Mouse (Mus musculus): ENCODE data around the gene Pip5kl1.

Pip5kl1 gene

DNA sequence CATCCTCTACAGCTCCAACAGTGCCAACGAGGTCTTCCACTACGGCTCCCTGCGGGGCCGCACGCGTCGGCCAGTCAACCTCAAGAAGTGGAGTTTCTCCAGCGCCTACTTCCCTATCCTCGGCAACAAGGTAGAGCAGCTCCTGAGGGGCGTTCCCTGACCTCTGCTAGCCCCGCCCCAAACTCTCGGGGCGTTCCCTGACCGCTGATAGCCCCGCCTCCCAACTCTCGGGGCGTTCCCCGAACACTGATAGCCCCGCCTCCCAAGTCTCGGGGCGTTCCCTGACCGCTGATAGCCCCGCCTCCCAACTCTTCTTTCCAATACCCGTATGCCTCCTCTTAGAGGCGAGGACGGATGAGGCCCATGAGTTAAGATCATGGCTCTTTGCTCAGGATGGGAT, 37.7 kb downstream of the Pip5kl1 start:
- no peak for DNase-seq (ENCODE audit: low spot score)

DNA sequence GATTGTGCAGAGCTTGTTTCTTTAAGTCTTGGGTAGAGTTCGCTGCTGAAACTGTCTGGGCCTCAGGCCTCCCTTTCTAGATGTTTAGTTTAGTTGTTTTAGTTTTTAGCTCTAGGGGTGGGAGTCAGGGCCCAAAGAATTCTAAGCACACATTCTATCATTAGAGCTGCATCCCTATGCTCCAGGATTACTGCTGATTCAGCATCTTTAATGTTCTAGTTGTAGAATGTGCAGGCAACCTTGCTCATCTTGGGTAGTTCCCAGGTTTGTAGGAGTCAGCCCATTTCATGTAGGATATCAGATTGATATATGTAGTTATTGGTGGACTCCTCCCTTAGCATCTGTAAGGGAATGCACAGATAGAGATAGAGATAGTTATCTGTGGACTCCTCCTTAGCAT, 42.5 kb downstream of the Pip5kl1 start:
- DNase-seq (ENCODE audit: low spot score) = no peak

DNA sequence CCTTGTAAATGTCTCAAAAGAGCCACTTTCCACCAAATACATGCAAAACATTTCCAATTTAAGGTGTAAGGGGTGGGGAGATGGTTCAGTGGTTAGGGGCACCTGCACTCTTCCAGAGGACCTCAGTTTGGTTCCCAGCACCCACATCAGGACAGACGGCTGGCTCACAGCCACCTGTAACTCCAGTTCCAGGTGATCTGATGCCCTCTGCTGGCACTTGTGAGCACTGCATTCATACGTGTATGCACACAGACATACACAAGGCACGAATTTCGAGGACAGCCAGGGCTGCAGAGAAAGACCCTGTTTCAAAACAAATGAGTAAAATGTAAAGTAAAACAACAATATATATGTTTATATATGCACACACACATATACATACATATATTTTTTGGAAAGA, 43.0 kb downstream of the Pip5kl1 start:
- no peak for DNase-seq (ENCODE audit: low spot score)

DNA sequence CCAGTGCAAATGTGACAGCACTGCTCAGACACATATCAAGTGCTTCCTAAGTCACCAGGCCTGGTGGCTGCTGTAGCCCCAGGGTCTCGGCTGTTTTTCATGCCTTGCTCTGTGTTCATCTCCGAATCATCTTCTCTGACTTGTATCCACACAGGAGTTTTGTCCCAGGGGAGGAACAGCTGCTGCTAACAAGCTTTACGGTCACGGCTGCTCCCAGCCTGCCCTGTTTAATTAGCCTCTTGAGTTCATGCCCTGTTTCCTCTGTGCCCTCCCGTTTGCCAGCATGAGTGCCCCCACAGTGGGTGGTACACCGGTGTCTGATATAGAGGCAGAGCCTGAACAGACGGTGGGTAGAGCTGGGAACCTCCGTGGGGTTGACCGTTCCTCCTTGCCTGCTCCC, 43.5 kb downstream of the Pip5kl1 start:
- DNase-seq (ENCODE audit: low spot score) = no peak

DNA sequence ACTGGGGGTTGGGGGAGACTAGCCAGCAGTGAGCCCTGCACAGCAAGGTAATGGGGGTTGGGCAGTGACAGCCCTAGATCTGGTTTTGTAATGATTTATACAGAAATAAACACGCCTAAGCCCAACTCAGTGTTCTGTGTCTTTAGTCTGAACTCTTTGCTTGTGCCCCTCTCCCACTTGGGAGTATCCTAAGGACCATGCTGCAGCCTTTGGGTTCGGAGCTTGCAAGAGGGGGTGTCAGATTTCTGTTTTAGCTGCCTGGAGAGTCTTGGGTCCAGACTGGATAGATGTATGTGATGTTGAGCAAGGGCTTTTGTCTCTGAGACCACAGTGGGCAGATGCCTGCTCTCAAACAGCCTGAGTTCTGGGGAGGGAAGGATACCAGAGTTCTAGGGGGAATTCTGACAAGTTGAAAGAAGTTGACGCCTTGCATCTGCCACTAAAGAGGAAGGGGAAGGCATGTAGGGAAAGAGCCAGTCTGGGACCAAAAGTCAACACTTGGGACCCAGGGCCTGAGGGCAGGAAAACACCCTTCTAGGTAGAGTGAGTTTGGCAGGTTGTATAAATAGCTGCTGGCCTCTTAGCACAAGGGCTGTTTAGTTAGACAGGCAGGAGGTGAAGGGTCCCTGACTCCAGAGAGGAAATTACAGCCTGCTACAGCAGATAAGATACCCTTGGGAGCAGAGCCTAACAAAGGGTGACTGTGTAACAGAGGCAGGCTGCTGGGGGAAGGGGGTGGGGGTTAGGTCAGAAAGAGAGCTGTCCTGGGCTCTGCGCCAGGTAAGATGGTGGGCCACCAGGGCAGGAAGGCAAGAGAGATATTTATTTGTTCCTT, 46.3 kb downstream of the Pip5kl1 start:
- DNase-seq (ENCODE audit: low spot score) = no peak

DNA sequence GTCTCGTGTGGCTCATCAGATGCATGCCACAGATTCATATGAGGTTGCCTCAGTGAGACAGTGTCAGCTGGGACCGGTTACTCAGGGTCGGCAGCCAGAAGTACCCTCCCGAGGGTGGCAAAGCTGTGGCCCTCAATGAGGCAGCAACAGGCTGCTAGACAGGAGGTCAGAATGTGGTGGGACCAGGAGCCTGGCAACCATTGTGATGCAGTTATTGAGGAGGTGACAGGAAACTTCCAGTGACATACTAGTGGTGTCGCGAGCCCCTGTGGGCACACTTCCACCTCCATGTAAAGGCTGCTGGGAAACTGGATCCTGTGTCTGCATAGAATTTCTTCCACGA, 46.9 kb downstream of the Pip5kl1 start, which contains the start of gene Ak1:
TSS of gene Ak1 (plus strand) at position 242 of the 343 bp plus-strand sequence.
- no peak for DNase-seq (ENCODE audit: low spot score)

DNA sequence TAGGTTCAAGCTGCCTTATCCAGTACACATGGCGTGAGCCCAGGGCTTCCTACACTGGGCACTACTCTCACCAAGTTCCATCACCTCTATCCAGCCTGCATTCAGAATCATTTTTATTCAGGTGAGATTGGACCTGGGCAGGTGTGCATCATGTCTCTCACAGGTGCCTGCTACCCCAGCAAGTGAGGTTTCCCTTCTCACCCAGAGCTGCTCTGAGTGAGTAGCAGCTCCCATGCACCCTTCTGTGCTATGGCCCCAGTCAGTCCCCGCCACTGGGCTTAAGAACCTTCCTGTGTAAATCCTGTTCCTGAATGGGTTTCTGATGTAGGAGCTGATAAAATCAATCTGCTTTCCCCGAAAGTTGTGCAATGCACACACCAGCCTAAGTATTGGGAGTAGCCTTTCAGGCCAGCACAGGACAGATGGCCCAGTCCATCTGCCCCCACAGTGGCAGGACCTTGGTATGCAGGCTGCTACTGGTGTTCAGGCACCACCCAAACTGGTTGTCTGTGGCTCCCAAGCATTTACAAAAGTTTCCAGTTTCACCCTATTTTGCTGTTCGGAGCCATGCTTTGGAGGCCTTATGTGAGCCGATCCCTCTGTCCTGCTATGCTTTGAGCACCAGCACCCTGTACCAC, 49.6 kb downstream of the Pip5kl1 start:
- DNase-seq (ENCODE audit: low spot score) = no peak

DNA sequence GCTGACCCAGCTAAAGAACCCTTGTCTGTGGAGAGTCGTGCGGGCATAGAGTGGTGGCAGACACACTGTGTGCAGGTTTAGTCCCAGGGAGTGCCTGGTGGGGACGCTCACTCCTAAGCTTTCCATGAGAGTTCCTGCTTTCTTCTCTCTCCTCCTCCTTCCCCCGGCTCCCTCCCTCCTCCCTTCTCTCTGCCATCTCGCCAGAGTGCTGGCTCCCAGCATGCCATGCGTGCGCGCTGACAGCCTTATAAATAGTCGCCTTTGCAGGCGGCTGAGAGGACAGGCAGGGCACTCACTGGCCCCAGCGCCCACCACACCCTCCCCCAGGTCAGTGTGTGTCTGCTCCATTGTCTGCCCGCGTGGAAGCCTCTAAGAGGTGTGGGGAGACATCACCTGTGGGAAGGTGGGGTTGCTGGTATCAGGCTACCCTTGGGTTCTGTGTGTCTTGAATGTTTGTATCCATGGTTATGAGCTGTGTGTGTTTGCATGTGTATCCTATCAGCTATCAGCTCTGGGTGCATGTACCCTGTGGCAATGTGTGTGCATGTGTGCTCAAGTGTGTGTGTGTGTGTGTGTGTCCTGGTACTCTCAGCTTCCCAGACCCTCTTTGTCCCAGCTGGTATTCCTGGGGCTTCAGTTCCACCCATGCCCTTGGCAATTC, 50.7 kb downstream of the Pip5kl1 start:
- no peak for DNase-seq (ENCODE audit: low spot score)

DNA sequence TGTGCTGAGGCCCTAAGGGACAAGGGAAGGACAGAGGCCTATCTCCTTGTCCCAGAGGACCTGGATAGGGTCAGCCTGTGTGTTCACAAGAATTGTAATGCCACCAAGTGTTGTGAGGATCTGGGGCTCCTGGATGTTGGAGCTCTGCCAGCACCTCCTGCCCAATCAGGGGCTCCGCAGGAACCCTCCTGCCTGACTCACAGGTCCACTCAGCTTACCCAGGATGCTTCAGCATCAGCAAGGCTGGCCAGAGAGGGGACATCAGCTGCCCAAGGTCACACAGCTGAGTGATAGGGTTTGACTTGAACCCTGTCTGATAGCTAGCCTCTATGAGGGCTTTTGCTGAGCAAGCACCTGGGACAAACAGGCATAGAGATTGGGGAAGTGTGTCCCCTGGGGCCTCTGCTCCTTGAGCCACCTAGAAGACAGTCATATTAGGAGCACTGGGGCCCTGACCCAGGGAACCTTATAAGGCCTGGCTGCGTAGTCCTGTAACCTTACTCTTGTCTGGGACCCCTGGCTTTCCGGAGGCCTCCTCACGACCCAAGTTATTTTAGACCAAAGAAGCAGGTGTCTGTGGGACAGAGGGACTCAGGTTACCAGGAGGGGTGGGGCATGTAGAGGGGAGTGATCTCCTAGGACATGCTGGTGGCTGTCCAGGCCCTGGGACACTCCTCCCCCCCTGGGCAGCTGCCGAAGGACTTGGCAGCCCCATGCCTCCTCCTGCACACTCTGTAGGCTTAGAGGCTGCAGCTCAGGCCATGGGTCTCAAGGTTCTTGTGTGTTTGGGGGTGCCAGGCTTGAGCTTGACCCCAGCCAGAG, 51.5 kb downstream of the Pip5kl1 start:
- DNase-seq (ENCODE audit: low spot score) = no peak

DNA sequence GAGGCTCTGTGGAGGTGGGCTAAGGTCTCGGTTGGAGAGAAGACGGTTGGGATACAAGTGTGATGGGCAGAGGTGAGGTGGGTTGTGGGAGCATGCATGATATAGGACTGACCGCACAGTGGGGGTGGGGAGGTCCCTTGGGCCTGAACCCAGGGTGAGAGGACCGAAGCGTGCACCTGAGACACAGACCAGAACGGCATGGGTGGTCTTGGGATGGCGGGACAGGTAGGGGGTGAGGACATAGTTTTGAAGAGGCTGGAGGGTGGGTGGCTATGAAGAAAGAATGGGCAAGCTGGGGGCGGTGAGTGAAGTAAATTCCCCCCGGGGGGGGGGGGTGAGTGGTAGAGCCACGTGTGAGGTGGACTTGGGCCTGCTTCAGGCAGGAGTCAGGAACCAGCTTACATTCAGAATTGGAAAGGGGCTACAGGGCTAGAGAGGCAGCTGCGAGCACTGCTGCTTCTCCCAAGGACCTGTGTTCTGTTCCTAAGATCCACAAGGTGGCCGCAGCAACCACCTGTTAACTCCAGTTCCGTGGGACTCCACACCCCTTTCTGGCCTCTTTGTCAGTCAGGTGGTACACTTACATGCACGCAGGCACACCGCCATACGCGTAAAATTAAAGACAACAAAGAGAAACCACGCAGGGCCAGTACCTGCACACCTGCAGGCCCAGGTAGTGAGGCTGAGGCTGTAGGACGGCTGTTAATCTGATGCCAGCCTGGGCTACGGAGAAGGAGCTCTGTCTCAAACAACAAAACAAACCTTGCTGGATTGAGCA, 52.9 kb downstream of the Pip5kl1 start:
- DNase-seq (ENCODE audit: low spot score) = no peak

DNA sequence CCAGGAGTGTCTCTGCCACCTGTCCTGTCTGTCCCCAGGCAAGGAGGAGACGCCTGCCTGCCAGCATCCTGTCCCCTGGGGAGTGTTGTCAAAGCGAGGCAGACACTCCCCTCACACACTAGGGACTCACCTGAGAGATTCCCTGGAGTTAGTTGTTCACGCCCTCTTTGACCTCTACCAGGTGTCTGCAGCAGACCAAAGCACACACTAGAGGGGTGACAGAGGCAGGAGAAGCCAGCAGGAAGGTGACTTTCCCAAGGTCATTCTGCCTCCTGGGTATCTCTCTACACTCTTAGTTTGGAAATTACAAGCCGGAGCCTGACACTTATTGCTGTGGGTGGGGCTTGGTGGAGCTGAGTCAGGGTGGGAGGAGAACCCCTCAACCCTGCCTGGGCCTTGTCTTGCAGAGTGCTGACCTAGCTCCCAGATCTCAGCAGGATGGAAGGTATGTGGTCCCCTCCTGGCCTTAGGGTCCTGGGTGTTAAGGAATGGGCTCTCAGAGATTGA, 53.5 kb downstream of the Pip5kl1 start:
- DNase-seq (ENCODE audit: low spot score) = no peak

DNA sequence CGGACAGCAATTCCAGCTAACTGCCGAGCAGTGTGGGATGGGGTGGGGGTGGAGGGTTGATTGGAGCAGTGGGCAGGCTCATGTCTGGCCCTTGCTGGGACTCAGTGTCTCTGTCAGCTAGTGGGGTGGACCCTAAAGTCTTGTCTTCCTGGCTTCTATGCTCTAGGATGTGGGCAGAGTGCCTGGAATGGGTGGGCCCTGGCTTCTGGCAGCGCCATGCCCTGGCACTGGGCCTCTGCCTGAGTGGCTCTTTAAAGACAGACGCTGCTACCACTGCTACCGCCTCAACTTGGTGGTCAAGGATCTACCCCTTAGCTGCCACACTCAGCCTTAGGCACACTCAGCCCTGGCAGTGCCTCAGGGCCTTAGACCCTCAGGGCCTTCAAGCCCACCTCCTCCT, 54.1 kb downstream of the Pip5kl1 start:
- DNase-seq (ENCODE audit: low spot score) = no peak

DNA sequence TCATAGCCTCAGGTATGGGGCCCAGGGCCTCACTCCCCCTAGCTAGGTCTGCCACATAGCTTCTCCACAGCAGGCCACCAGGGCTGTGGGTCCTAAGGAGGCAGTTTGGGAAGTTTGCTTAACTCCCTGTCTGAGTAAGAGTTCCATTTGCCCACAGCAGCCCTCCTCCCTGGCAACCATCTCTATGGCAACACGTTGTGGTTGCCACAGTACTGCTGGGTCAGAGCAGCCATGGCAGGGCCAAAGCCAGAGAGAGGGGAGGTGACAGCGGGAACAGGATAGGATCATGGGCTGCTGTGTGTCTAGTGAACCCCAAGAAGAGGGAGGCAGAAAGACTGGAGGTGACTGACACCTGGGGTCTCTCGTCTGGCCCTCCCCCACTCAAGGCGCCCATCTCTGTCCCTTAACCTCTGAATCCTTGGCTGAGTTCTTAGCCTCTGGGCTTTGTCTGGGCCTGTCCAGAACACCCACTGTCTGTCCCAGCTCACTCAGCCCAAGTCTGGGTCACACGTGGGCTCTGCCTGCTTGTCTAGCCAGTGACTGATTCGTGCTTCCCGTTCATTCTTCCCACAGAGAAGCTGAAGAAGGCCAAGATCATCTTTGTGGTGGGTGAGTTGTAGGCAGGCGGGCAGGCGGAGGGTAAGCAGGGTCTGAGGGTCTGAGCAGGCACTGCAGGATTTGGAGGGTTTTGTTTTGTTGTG, 54.8 kb downstream of the Pip5kl1 start:
- DNase-seq (ENCODE audit: low spot score) = no peak

DNA sequence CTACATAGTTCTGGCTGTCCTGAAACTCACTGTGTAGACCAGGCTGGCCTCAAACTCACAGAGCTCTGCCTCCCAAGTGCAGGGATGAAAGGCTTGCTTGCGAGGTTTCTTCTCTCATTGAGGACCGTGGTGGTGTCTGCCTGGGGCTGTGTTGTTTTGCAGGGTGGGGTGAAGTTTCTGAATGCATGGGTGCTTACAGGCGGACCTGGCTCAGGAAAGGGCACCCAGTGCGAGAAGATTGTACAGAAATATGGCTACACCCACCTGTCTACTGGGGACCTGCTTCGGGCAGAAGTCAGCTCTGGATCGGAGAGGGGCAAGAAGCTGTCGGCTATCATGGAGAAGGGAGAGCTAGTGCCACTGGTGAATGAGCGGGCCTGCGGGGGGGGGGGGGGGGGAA, 55.4 kb downstream of the Pip5kl1 start:
- no peak for DNase-seq (ENCODE audit: low spot score)

DNA sequence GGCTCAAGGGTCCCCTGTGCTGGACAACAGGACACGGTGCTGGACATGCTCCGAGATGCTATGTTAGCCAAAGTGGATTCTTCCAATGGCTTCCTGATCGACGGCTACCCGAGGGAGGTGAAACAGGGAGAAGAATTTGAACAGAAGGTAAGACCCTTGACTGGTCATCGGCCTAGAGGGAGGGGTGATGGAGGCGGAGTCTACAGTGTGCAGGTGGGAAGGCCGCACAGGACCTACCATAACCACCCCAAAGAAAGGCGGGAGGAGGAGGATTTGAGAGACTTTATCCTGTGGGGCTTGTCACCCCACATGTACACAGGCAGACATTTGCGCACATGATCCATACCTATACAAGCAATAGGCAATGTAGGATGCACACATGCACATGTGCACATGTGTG, 56.4 kb downstream of the Pip5kl1 start:
- DNase-seq (ENCODE audit: low spot score) = no peak

DNA sequence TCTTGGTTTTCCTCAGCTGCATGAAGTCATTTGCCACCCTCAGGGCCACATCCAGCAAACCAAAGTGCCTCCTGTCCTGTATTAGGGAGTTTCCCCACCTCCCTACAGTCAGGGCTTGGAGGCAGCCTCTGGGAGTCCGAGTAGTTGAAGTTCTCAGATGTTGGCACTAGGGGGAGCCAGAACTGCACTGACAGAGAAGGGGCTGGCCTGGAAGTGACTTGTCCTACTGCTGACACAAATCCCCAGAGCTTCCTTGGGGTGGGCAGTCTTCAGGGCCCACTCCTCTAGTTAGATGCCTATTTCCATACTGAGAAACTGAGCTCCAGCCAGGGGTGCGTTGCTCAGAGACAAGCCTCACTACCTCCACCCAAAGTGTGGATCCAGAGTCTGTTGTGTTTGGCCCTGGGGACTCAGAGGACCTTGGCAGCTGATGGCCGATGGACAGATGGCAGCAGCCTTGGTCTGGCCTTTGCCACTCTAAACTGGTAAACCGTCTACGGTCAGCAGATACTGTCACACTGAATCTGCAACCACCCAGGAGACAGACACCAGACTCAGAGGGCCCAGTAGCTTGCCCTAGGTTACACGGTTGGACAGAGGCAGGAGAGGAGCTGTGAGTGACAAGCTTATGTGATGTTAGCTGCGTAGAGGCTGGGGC, 57.3 kb downstream of the Pip5kl1 start:
- peak; percentile 63 for DNase-seq (ENCODE audit: low spot score)

All from spleen, adult 12 weeks (tissue).